Mouse (Mus musculus): ENCODE results near the gene Lyrm2. TPM values are rescaled to one million over a fixed set of nuclear protein-coding genes. Genes with fewer than 3 reads are reported as not detected.

Lyrm2 gene
- total RNA-seq, 2 experiments from 2014 or later = 23.0 to 24.9 TPM

Other genes with a start within 250 kb of the Lyrm2 start
- gene Gja10, start 197.5 kb upstream of the Lyrm2 start, total RNA-seq (2021) = not detected
- 1 to 10 TPM; 4.2 to 4.7 TPM for gene Casp8ap2, start 184.8 kb upstream of the Lyrm2 start, total RNA-seq (2021)
- gene Mdn1, start 143.1 kb upstream of the Lyrm2 start, total RNA-seq (2021) = 1 to 10 TPM; 6.0 to 6.5 TPM
- gene Ankrd6, start 150.6 kb downstream of the Lyrm2 start, total RNA-seq (2021) = 1 to 10 TPM; 3.0 to 6.9 TPM
- 100 to 1,000 TPM; 174 to 189 TPM for gene Rragd, start 182.8 kb downstream of the Lyrm2 start, total RNA-seq (2021)
- gene Ube2j1, start 231.2 kb downstream of the Lyrm2 start, total RNA-seq (2021) = 10 to 100 TPM; 47.3 to 49.3 TPM

Data from gastrocnemius, adult 18-20 months (tissue).